Mouse (Mus musculus) olfactory bulb, adult 2 months (tissue): ENCODE measurements around the gene Kazn. TPM values are rescaled to one million over a fixed set of nuclear protein-coding genes. Genes with fewer than 3 reads are reported as not detected.

Source experiments
- H3K27ac ChIP-seq: fragments of 200-500 bp; 2 replicates; pipeline ENCODE4 v1.5.1; 2012; ENCODE audit warnings: low read depth, low read length; ENCODE audit not compliant: insufficient read depth
- H3K4me1 ChIP-seq: fragments of 200-500 bp; 2 replicates; pipeline ENCODE4 v1.6.1; 2012; ENCODE audit warnings: low read length; ENCODE audit not compliant: control insufficient read depth, insufficient read depth
- H3K4me3 ChIP-seq: fragments of 200-500 bp; 2 replicates; pipeline ENCODE4 v1.5.1; 2012; ENCODE audit warnings: mild to moderate bottlenecking, low read depth, low read length, moderate library complexity; ENCODE audit not compliant: insufficient read depth
- CTCF ChIP-seq: fragments of 200-500 bp; IDR thresholded peaks from 2 replicates; pipeline ENCODE4 v1.5.1; 2012; ENCODE audit warnings: low read depth, mild to moderate bottlenecking, low read length, moderate library complexity; ENCODE audit not compliant: insufficient read depth
- POLR2A ChIP-seq: fragments of 200-500 bp; IDR thresholded peaks from 2 replicates; pipeline ENCODE4 v1.6.1; 2012; ENCODE audit warnings: mild to moderate bottlenecking, low read depth, low read length, moderate library complexity; ENCODE audit not compliant: insufficient read depth
- WGBS: fragments of 180-500 bp; shearing (Covaris S2); methylation state at CpG from one replicate; pipeline ENCODE4 v1.1.7; 2018; 5-methylcytosine and 5-hydroxymethylcytosine counted together
- polyA plus RNA-seq: library from polyadenylated mRNA; stranded (reverse); fragments of >200 nt; gene quantifications from 2 replicates; pipeline ENCODE4 v1.2.4, GENCODE M21; 2012; ENCODE audit warnings: low replicate concordance; ENCODE audit not compliant: missing spikeins, insufficient read depth, insufficient read length

Gene Kazn
- polyA plus RNA-seq, 1 experiment, result not detected

DNA sequence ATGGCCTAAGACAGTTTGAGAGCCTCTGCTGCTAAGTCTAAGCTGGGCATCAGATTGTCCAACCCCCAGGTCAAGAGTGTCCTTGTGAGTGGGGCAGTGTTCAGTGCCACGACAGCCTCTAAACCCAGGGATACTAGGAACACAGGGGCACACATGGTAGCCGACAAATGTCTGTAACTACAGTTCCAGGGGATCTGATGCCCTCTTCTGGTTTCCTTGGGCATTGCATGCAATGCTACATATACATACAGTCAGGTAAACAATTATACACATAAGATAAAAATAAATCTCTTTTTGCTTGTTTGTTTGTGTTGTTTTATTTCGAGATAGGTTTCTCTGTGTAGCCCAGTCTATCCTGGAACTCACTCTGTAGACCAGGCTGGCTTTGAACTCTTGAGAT is 53.0 kb downstream of the Kazn start:
- no peaks in the 10 kb centered on the region for H3K4me1 ChIP-seq
- WGBS, result 97% methylated on average over 3 of the region's 3 CpGs

DNA sequence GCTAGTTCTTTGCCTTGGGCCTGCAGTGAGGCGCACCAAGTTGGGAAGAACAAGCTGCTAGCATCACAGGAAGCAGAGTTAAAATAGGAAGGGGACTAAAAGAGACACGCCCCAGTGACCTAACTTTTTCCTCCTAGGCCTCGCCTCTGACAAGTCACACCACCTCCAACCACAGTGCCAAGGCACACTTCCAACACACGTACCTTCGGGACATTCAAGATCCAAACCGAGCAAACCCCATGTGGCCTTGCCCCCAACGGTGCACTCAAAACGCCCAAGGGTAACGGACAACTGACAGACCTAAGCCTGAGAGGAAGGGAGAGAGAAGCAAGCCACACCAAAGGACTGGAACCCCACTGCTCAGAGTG is 53.7 kb downstream of the Kazn start:
- H3K4me3 ChIP-seq, result no peak overlapping the region
- no peak overlapping the region for H3K27ac ChIP-seq
- 85% methylated on average over 9 of the region's 9 CpGs for WGBS
- H3K4me1 ChIP-seq, result peaks cover 5% of the 10 kb centered on the region; the same call in 1 of the 2 replicates
- TF ChIP-seq POLR2A (0 out of 2 replicates have a peak, but pooled peaks have one; percentile 3), CTCF (no peak)

More for the DNA sequence above, 53.0 kb downstream of the Kazn start:
- Histone ChIP-seq H3K27ac (no peak overlapping the region), H3K4me3 (no peak overlapping the region)
- TF ChIP-seq CTCF (no peak), POLR2A (no peak)

DNA sequence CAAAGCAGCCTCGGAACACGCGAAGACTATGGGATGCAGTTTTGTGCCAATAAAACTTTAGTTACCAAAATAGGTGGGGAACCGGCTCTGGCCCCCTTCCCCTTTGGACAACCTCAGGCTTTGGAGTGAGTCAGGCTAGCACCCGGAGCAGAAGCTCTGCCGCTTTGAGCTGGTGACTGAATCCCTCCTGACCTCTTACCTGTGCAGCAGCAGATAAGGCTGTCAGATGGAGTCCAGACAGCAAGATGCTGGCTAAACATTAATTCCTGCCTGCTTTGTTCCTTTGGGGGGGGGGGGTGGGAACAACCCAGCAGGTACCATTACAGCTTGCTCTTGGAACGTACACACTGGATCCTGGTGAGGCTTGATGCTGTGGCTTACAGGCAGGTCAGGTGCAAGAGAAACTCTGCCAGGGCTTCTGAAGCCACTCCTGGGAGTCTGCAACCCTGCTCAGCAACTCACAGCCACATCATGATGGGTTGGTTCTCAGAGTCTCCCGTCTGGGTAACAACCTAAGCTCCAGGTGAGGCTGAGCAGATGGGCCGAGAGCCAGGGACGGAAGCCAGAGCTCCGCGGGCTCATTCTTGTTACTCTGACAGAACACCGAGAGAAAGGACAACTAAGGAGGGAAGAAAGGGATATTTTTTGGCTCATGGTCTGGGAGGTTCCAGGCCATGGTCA is 54.2 kb downstream of the Kazn start:
- H3K4me1 ChIP-seq, result peaks cover 9% of the 10 kb centered on the region; the same call in 1 of the 2 replicates
- H3K27ac ChIP-seq, result no peak overlapping the region
- 89% methylated on average over 13 of the region's 13 CpGs for WGBS
- TF ChIP-seq CTCF (no peak), POLR2A (no peak)
- no peak overlapping the region for H3K4me3 ChIP-seq

DNA sequence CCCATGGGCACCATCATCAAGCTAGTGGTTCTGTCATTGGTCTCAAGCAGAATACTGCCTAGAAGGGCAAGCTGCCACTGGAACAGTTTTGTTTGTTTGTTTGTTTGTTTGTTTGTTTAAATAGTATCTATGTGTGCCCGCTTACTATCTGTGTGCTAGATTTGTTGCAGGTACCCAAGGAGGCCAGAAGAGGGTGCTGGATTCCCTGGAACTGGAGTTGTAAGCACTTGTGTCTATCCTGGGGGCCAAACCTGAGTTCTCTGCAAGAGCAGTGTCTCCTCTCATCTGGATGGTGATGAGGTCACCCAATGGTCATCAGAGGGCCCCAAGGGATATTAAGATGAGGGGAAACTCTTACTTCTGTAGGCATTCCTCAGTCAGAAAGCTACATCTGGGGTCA is 55.6 kb downstream of the Kazn start:
- no peak overlapping the region for H3K4me3 ChIP-seq
- WGBS, result 95% methylated on average over 1 of the region's 1 CpGs
- TF ChIP-seq POLR2A (no peak), CTCF (no peak)
- H3K27ac ChIP-seq, result no peak overlapping the region
- H3K4me1 ChIP-seq, result peaks cover 16% of the 10 kb centered on the region

DNA sequence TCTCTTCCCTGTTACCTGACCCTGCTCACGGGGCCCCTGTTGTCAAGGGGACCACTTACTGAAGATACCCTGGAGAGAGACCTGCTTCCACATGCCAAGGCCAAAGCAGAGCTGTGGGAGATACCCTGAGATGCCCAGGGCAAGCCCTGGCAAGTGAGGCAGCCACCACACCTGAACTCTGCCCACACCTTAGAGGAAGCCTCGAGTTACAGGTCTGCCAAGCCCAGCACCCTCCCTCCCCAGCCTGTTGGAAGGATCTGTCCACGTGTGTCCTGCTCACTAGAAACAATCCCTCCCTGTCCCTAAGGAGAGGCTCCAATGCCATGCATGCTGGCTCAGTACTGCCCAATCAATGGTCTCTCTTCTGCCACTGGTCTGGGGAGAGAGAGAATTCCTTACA is 56.2 kb downstream of the Kazn start:
- Histone ChIP-seq H3K4me3 (no peak overlapping the region), H3K27ac (no peak overlapping the region), H3K4me1 (peaks cover 16% of the 10 kb centered on the region)
- TF ChIP-seq CTCF (no peak), POLR2A (no peak)
- 94% methylated on average over 3 of the region's 3 CpGs for WGBS

DNA sequence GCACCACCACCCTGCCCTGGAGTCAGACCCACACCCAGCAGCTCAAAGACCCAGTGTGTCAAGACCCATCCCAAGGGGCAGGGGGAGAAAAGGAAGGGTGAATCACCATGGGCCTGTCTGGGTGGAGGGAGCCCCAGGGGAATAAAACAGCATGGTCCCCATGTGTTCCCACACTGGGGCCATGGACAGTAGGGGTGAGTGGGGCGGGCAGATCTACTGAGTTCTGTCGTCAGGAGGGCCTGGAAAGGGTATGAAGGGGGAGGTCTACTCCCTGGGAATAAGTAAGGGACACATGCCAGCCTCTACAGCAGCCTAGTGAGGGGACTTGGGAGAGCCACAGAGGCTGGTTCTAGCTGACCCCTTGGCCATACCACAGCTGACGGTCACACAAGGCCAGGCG is 57.6 kb downstream of the Kazn start:
- Histone ChIP-seq H3K4me1 (peaks cover 16% of the 10 kb centered on the region), H3K4me3 (no peak overlapping the region), H3K27ac (no peak overlapping the region)
- TF ChIP-seq POLR2A (no peak), CTCF (no peak)
- WGBS, result 92% methylated on average over 4 of the region's 4 CpGs

DNA sequence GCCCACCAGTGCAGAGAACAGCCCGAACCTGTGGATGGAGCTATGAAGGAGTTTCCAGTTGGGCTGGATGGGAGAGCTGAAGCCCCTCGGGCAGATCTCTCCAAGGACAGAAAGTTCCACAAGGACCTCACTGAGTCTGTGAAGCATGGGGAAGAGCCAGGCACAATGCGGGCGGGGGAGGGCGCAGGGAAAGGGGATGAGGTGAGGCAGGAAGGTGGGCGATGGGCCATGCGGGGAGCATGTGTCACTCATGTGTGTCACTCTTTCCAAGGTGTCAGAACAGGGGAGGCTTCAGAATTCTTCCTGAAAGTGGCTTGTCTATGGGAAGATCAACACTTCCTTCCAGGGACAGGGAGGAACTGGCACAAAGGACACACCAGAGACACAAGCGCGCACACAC is 58.3 kb downstream of the Kazn start:
- no peak overlapping the region for H3K27ac ChIP-seq
- WGBS, result 87% methylated on average over 9 of the region's 9 CpGs
- no peak for TF ChIP-seq CTCF
- TF ChIP-seq POLR2A, result no peak
- peaks cover 16% of the 10 kb centered on the region for H3K4me1 ChIP-seq
- H3K4me3 ChIP-seq, result no peak overlapping the region

DNA sequence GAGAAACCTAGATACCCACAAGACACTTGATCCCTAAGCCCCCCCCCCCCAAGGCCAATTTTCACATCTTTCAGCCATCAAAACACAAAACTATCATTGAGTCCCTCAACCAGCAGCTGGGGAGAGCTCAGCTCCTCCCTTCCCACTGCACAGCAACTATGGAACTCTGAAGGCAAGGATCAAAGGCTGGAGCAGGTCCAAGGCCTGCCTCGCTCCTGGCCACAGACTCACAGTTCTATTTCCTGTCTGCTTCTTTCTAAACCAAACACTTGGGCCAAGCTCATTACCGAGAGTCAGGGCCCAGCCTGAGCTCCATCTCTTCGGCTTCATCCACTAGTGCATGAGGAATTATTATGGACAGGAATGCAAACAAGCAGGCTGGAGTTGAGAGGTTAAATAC is 58.9 kb downstream of the Kazn start:
- WGBS, result 52% methylated on average over 3 of the region's 3 CpGs
- no peak for TF ChIP-seq POLR2A
- TF ChIP-seq CTCF, result no peak
- Histone ChIP-seq H3K27ac (no peak overlapping the region), H3K4me3 (no peak overlapping the region), H3K4me1 (peaks cover 16% of the 10 kb centered on the region)

DNA sequence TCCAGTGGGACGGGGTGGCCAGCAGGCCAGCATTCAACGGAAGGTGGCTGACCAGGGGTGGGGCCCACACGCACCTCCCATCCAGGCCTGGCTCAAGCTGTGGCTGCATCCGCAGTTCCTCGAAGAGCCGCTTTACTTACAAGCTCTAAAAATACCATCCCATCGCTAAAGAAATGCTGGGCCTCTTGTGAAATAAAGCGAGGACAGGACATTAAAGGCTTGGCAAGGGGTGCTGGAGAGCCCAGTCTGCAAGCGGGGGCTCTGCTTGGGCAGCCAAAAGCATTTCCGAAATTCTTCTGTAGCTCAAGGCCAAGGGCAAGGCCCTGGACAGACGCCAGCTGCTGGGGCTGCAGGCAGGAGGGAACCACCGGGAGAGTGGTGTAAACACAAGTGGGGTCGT is 59.7 kb downstream of the Kazn start:
- Histone ChIP-seq H3K27ac (0 out of 2 replicates have a peak overlapping the region, but pooled peaks have one; percentile 17), H3K4me3 (no peak overlapping the region), H3K4me1 (peaks cover 16% of the 10 kb centered on the region)
- 43% methylated on average over 13 of the region's 13 CpGs for WGBS
- TF ChIP-seq CTCF, result no peak
- no peak for TF ChIP-seq POLR2A

DNA sequence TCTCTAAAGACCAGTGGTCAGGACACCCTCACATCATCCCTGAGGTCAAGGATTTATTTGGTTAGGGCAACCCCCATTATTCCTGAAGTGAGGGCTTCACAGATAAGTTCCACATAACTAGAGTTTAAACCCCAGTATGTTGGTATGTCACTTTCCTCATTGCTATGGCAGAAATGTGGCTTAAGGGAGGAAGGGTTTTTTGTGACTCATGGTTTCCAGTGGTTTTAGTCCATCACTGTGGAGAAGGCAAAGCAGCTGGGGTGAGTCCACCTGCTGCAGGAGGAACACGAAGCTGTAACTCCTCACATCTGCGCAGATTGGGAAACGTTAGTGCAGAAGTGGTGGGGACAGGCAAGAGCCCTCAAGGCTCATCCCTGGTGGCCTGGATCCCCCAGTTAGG is 62.5 kb downstream of the Kazn start:
- Histone ChIP-seq H3K27ac (no peak overlapping the region), H3K4me3 (no peak overlapping the region), H3K4me1 (peaks cover 16% of the 10 kb centered on the region)
- 95% methylated on average over 3 of the region's 3 CpGs for WGBS
- no peak for TF ChIP-seq POLR2A
- no peak for TF ChIP-seq CTCF
